Mouse (Mus musculus) myocyte (in vitro differentiated cells): ENCODE measurements around the gene Ccdc137.

Experiments
- CEBPB ChIP-seq: IDR thresholded peaks from 2 replicates; pipeline ENCODE4 v1.6.1; 2011; ENCODE audit warnings: mild to moderate bottlenecking, moderate library complexity; ENCODE audit not compliant: poor library complexity, insufficient read depth, severe bottlenecking
- E2F4 ChIP-seq: IDR thresholded peaks from one replicate; pipeline ENCODE4 v1.6.1; 2011; ENCODE audit warnings: mild to moderate bottlenecking, control low read depth, moderate library complexity; ENCODE audit not compliant: insufficient read depth
- MAX ChIP-seq: IDR thresholded peaks from one replicate; pipeline ENCODE4 v1.6.1; 2011; ENCODE audit warnings: low read depth, mild to moderate bottlenecking, control low read depth
- MYOD1 ChIP-seq, 3 experiments: IDR thresholded peaks; one replicate each; pipeline ENCODE4 v1.6.1; 2011; ENCODE audit warnings: control low read depth in 2 of 3, low read depth in 2 of 3, mild to moderate bottlenecking in 2 of 3, moderate library complexity in 1 of 3; ENCODE audit not compliant: insufficient read length in 2 of 3, control insufficient read depth in 1 of 3
- POLR2A ChIP-seq: IDR thresholded peaks from one replicate; pipeline ENCODE4 v1.6.1; 2011; ENCODE audit warnings: low read depth, mild to moderate bottlenecking, control low read depth, moderate library complexity; ENCODE audit not compliant: insufficient read length
- POLR2AphosphoS2 ChIP-seq: IDR thresholded peaks from one replicate; pipeline ENCODE4 v1.6.1; 2011; ENCODE audit warnings: low read depth, control low read depth; ENCODE audit not compliant: insufficient read length
- USF1 ChIP-seq: IDR thresholded peaks from one replicate; pipeline ENCODE4 v1.6.1; 2011; ENCODE audit warnings: low read depth, mild to moderate bottlenecking, control low read depth, moderate library complexity

DNA sequence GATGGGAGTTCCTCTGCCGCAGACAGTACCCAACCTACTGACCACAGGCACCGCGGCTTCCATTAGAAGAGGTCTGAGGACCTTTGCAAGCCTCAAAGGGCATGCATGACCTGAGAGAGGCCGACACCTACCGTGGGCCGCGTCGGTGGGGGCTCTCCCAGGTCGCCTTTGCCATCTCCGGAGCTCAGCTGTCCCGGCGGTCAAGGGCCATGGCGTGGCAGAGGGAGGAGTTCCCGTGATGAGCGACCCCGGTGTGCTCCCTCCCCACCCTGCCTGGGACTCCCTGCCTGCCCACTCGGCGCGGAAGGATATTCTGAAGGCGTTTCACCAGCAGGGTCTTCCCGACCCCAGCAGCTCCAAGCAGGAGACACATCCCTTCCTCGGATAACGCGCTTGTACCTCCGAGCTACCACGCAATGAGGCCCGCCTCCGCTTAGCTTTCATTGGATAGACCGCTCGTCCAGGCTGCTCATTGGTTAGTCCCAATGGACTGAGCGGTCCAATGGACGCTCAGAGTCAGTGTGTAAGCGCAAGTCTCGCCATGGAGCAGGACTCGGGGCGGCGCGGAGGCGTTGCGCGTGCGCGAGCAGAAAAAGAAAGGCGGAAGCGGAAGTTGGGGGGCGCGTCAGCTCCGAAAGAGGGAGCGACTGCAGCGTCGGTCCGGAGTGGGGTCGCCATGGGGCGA is 9.3 kb downstream of the Ccdc137 start, which contains the start of gene Arl16:
- TF ChIP-seq POLR2AphosphoS2 (peak; percentile 91), MYOD1 (IDR thresholded peaks at IDR 0.05; ENCODE audit: control insufficient read depth in 1 of 3, insufficient read length in 2 of 3, low read depth in 2 of 3) (no peak), USF1 (no peak), POLR2A (peak; percentile 88), MAX (no peak), CEBPB (no peak), E2F4 (no peak)
